Mouse (Mus musculus) heart, postnatal 14 days (tissue): ENCODE results near the gene Slc34a3. TPM values are rescaled to one million over a fixed set of nuclear protein-coding genes. Genes with fewer than 3 reads are reported as not detected.

ENCODE experiments used
- DNase-seq, 2 experiments: peaks; one replicate each; pipeline ENCODE4 v3.0.0; 2021 to 2022
- intact Hi-C: fragments of 180-260 bp; cut with DNase I; formaldehyde crosslinking; loops from one replicate; pipeline ENCODE4 v1.15.1; 2025
- total RNA-seq, 2 experiments: library from RNA; stranded (reverse); gene quantifications; 2 replicates each; pipeline ENCODE4 v1.2.3; 2021

Slc34a3 gene
- total RNA-seq, 2 experiments from 2014 or later, result not detected

DNA sequence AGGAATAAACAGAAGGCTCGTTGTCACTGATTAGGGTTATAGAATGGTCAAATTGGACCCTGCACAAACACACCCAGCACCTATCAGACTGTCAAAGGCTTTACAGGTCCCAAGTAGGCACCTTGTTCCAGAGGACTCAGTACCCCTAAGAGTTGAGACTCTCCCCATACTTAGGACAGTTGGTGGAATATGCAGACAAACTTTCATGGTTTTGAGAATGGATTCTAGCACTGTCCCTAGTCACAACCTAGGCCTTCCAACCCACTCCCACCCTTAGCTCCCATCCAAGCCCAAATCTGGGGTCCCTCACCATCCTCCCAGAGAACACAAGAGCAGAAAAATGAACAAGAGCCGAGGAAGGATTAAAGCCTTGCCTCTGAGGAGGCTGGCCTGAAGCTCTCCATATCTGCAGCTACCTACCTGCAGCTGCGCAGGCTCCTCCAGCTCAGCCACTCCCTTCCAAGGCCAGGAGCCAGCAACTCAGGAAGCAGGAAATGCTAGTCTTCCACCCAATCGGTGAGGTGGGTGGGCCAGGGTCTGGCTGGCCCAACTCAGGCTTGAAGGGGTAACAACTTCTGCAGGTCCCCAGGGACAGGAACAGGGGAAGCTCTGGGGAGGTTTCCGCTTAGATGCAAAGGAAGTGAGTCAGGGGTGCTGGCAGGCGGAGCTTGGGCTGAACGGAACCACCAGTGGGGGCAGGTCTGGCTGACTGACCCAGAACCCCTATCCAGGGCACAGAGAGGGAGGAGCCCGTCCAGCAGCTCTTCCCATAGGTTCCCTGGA is 37.8 kb downstream of the Slc34a3 start, which contains the start of gene Tor4a:
Gene Tor4a (minus strand): TSS at position 715 of the 783 bp plus-strand sequence.
- intact Hi-C loops, result loop anchor here (5.0 kb wide), 1 partner anchor 136 kb away; the partner anchor contains the start of gene Man1b1
- DNase-seq, result peak; percentile 78 to 84

DNA sequence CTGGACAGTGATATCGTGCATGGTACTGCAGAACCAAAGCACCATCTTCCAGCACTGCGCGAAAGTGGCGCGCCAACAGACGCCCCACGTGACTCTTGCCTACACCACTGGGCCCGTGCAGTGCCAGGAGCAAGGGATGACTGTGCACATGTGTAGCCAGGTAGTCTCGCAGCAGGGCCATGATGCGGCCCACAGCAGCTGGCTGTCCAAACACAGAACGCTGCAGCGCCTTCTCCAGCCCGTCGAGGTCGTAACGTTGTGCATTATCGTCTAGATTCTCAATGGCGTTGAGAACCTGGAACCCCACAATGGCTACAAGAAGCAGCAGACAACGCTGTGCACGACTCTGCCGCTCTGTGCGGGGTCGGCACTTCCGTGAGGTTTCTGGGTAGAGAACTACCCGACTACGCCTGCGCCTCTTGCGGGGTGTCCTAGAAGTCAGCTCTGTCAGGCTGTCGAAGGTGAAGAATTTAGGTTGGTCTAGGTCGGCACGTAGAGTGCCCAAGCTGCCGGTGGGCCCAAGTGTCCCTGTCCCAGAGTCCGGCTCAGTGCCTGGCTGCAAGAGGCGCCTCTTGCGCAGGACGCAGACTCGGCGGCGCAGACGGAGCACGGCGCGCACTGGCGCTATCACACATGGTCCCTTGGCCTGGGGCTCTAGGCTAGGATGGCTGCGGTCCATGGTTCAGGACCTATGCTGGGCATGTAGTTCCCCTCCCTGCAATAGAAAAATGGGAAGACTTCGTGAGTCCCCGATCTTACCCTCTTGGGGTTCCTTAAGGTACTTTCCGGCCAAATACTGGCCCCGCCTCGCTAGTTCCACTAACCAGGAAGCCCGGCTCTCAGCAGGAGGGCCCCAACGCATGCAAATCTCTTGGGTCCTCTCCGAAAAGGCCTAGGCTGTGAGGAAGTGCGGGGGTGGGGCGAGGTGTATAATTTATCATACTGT is 38.7 kb downstream of the Slc34a3 start:
- intact Hi-C loops, result loop anchor here (2.0 to 5.0 kb wide), 2 partner anchors 59 to 137 kb away; partner anchors contain the start of genes Man1b1 and Tmem203
- peak; percentile 66 to 67 for DNase-seq

DNA sequence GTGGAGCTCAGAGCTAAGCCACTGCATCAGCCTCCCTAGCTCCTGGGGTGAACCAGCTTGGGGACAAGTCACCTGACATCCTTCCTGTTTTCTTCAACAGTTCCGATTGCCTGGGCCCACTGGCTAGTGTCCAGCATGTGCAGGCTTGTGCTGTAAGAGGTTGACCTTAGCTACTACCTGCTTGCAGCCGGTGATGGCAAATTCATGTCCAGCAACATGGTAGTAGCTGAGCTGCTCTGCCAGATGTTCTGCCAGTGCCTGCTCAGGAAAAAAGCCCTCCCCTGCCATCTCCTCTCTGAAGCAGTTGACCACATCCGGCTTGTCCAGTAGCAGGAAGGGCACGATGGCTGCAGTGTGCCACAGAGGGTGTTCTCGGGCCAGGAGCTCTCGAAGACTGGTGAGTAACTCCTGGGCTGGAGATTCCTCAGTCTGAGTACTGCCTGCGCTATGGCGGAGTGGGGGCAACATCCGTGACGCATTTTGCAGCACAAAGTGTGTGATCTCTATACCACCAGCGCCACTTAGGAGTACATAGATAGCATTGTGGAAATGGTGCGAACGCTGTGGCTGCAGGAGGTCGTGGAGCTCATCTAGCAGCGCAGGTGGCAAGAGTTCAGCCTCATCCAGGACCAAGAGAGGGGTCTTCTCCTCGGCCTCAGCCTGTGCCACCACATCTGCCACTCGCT is 39.5 kb downstream of the Slc34a3 start:
- intact Hi-C loops, result loop anchor here (2.0 to 5.0 kb wide), 2 partner anchors 60 to 138 kb away; partner anchors contain the start of genes Man1b1 and Tmem203
- no peak for DNase-seq

GRCm38 (mm10) chr2:25194006-25194405 is 40.2 kb downstream of the Slc34a3 start:
- intact Hi-C loops, result loop anchor here (2.0 kb wide), 1 partner anchor 61 kb away; the partner anchor contains the start of gene Tmem203

DNA sequence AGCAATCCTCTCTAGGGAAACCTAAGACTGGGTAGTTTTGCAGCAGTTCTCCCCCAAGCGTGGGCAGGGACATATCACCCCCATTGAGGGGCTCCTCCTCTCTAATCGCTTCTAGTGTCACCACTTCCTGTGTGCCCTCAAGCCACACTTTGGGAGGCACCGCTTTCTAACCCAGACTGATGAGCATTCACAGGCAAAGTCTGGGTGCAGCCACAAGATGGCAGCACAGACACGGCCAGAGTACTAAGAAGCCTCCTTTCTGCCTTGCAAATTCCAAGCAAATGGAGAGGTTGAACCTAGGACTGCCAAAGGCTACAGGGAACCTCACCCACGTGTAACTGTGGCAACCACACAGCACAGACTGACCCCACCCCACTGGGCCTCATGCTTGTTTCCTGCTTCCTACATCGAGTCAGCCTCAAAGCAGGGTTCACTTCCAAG is 40.8 kb downstream of the Slc34a3 start:
- peak; percentile 87 to 88 for DNase-seq
- intact Hi-C loops, result loop anchor here (1.0 kb wide), 1 partner anchor 35 kb away; no protein-coding TSS in a partner anchor

More at GRCm38 (mm10) chr2:25194006-25194405, 40.2 kb downstream of the Slc34a3 start:
- DNase-seq, result no peak

GRCm38 (mm10) chr2:25187841-25188240 is 46.3 kb downstream of the Slc34a3 start:
- no peak for DNase-seq
- intact Hi-C loops, result loop anchor here (2.0 kb wide), 1 partner anchor 89 kb away; no protein-coding TSS in a partner anchor

DNA sequence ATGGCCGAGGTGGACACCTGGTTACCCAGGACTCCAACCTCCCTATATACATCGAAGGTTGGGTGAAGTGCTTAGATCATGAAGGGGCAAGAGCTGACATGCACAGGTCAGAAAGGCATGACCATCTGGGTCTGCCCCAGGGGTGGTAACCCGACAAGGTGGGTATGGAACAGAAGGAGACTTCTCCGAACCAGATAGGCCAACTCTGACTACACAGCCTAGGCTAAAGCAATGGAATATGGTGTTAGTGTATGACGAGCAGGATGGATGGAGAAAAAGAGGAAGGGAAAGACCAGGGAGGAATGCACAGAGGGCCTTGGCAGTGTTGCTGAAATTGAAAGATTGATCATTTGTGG is 47.6 kb downstream of the Slc34a3 start:
- intact Hi-C loops, result loop anchor here (1.0 to 2.0 kb wide), 2 partner anchors 59 to 88 kb away; no protein-coding TSS in a partner anchor

GRCm38 (mm10) chr2:25185625-25186574 is 48.3 kb downstream of the Slc34a3 start:
- DNase-seq, result peak; percentile 58 to 68
- intact Hi-C loops, result loop anchor here (1.0 to 2.0 kb wide), 2 partner anchors 59 to 87 kb away; no protein-coding TSS in a partner anchor

More for the DNA sequence above, 47.6 kb downstream of the Slc34a3 start:
- no peak for DNase-seq

DNA sequence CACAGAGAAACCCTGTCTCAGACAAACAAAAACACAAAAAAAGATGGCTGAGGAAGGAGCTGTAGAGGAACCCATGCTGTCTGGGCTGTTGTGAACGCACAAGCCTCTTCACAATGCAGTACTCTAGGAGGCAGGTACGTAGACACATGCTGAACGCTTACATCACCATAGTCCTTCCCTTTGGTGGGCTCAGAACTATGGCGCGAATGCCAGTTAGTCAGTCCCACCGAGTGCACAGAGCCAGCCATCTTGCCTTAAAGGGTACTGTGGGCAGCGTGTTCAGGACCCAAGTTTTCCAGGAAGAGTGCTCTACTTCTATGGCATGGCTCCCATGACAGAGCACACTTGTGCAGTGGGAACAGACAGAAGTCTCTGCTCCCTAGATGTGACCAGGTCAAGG is 49.7 kb downstream of the Slc34a3 start:
- intact Hi-C loops, result loop anchor here (5.0 kb wide), 1 partner anchor 42 kb away; no protein-coding TSS in a partner anchor
- no peak for DNase-seq

DNA sequence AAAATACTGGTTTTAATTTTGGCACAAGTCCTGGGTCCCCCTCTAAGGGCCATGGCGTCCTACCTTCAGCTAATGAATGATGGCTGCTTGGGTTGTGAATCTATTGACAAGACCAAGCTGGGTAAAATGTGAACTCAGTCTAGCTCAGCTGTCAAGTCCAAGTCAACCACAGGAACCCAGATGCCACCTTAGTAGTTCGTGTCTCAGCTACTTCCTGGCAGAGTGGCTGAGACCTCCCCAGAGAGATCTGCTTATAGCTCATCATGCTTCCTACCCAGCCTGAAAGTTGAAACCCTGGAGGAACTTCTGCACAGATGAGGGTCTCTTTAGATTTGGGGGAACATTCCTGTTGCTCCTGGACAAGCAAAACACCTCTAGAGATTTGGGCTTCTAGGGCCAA is 50.8 kb downstream of the Slc34a3 start:
- no peak for DNase-seq
- intact Hi-C loops, result loop anchor here (5.0 kb wide), 1 partner anchor 41 kb away; no protein-coding TSS in a partner anchor

GRCm38 (mm10) chr2:25182664-25183063 is 51.5 kb downstream of the Slc34a3 start:
- intact Hi-C loops, result loop anchor here (5.0 kb wide), 1 partner anchor 40 kb away; no protein-coding TSS in a partner anchor
- peak in 1 of 2 experiments; percentile 15 for DNase-seq

DNA sequence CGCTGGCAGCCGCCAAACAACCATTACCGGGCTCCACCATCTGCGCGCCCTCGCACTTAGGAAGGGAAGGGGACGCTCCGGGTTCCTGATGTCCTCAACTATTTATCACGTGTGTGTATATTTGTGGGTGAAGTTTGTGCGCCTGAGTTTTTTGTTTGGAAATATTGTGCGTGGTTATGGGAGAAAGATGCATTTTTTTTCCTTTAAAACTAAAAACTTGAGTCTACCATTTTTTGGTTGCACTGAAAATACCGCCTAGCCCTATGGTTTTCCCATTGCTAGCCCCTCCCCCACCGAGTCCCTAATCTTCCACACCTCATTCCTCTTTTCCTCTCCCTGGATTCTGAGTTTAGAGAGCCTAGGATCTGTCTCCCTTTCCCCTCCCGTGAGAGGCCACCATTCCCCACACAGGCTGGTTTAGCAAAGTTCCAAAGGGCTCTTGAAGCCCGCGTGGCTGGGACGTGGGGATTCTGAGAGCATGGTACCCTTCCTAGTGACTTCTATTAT is 52.2 kb downstream of the Slc34a3 start:
- peak in 1 of 2 experiments; percentile 10 for DNase-seq
- intact Hi-C loops, result loop anchor here (2.0 to 5.0 kb wide), 2 partner anchors 19 to 40 kb away; no protein-coding TSS in a partner anchor

DNA sequence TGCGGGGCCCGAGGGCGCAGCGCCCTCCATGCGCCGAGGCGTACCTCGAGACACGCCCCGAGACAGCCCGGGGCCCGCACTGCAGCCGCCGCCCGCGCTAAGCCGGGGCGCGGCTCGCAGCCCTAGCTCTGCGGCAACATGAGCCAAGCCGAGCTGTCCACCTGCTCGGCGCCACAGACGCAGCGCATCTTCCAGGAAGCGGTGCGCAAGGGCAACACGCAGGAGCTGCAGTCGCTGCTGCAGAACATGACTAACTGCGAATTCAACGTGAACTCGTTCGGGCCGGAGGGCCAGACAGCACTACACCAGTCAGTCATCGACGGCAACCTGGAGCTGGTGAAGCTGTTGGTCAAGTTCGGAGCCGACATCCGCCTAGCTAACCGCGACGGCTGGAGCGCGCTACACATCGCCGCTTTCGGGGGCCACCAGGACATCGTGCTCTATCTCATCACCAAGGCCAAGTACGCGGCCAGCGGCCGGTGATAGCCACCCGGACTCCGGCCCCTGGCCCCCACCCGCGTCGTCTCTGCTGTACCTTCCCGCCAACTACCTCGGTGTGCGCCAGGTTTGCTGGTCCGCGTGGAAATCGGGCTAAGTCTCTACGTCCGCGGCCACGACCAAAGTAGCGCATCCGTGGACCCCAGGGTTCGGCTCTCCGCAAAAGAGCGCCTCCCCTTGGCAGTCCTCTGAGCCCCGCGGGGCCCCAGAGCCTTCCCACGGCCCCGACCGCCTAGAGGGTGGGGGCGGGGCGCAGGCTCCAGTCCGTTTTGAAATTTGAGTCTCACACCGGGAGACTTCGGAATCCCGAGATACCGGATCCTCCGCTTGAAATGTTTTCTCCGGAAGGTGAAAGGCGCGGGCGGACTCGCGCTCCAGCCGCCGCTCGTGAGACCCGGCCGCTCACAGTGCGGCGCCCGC is 52.9 kb downstream of the Slc34a3 start:
- intact Hi-C loops, result loop anchor here (2.0 to 5.0 kb wide), 2 partner anchors 18 to 39 kb away; no protein-coding TSS in a partner anchor
- DNase-seq, result peak; percentile 59 to 63

- DNase-seq, result peak; percentile 92 to 94
- intact Hi-C loops, result loop anchor here (2.0 to 5.0 kb wide), 2 partner anchors 18 to 38 kb away; no protein-coding TSS in a partner anchor
Measured at GRCm38 (mm10) chr2:25180478-25180903, 53.7 kb downstream of the Slc34a3 start, which contains the start of gene Nrarp. Nrarp (plus strand) TSS chr2:25180758.

- no peak for DNase-seq
- intact Hi-C loops, result loop anchor here (2.0 to 5.0 kb wide), 2 partner anchors 17 to 37 kb away; no protein-coding TSS in a partner anchor
Measured at GRCm38 (mm10) chr2:25179566-25180217, 54.5 kb downstream of the Slc34a3 start.
